Mouse (Mus musculus): ENCODE results near the gene Krt7.

Krt7 gene

GRCm38 (mm10) chr15:101375956-101376775, 34.7 kb upstream of the Krt7 start:
- DNase-seq (ENCODE audit: extremely low read depth, low read depth, low spot score), result no peak

DNA sequence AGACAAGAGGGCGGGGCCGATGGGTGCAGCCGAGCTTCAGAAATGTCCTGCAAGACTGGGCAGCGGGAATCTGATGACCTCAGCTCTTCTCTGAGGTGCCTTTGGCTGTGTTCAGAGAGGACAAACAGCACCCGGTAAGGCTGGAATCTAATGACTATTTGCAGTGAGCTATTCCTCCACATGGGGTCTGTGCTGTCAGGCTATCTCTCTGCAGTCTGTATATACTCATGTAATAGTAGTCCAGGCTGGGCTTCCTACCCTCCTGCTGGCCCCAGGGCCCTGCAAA, 34.1 kb upstream of the Krt7 start:
- no peak for DNase-seq (ENCODE audit: extremely low read depth, low read depth, low spot score)

- no peak for DNase-seq (ENCODE audit: extremely low read depth, low read depth, low spot score)
Measured at GRCm38 (mm10) chr15:101378646-101379045, 32.2 kb upstream of the Krt7 start.

DNA sequence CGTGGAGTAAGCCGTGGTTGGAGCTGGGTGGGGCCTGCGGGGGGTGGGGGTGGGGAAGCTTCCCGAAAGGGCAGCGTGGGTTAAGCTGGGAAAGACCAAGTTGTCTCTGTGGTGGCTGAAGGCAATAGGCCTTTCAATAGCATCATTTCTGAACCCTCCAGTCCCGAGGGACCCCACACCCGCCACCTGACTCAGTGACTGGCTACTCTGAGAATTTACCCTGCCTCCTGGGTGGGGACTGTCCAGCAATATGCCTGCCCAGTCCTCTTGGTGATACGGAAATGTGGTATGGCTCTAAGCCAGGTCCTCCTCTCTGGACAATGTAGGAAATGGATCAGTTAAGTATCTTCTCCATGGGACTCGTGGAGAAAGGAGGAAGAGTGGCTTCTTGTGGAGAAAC, 29.1 kb upstream of the Krt7 start:
- DNase-seq (ENCODE audit: extremely low read depth, low read depth, low spot score), result no peak

DNA sequence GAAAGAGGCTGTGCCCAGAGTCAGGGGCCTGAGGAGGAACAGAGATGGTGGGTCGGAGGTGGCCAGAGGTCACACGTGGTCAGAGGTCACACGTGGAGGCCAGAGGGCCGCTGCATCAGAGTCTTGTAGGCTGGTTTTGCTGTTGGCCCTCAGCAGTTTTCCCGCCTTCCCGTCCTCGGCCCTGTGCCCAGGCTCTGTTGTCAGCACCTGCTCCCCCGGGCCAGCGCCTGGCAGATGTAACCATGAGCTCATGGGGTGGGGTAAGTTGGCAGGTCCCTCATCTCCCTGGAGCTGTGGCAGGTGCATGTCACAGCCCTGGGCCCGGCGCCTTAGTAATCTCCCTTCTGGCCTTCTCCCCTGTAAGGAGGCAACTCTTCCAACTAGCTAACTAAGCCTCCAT, 28.0 kb upstream of the Krt7 start:
- DNase-seq (ENCODE audit: extremely low read depth, low read depth, low spot score), result no peak

GRCm38 (mm10) chr15:101384610-101385009, 26.2 kb upstream of the Krt7 start:
- DNase-seq (ENCODE audit: extremely low read depth, low read depth, low spot score), result no peak

GRCm38 (mm10) chr15:101385064-101385463, 25.8 kb upstream of the Krt7 start:
- no peak for DNase-seq (ENCODE audit: extremely low read depth, low read depth, low spot score)

GRCm38 (mm10) chr15:101387176-101387575, 23.7 kb upstream of the Krt7 start:
- DNase-seq (ENCODE audit: extremely low read depth, low read depth, low spot score), result no peak

DNA sequence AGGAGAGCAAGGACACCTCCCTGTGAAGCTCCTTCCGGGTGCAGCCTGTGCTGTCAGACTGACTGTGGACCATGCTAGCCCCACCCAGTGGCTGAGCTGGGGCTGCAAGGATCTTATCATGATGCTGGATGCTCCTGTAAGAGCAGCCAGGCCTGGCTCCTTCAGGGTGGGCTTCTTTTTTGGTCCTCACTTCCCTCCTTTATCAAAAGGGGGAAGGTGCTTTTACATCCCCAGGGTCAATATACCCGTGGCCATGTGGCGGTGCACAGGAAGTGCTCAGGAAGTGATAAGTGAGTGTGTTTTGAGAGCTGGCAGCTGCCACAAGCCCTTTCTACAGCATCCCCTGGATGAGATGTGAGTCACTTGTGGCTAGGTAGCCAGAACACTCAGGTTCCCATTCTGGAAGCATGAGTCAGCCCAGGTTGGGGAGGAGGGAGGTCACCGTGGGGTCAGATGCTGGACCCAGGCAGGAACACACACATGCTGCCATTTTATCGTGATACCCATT, 22.8 kb upstream of the Krt7 start:
- no peak for DNase-seq (ENCODE audit: extremely low read depth, low read depth, low spot score)

DNA sequence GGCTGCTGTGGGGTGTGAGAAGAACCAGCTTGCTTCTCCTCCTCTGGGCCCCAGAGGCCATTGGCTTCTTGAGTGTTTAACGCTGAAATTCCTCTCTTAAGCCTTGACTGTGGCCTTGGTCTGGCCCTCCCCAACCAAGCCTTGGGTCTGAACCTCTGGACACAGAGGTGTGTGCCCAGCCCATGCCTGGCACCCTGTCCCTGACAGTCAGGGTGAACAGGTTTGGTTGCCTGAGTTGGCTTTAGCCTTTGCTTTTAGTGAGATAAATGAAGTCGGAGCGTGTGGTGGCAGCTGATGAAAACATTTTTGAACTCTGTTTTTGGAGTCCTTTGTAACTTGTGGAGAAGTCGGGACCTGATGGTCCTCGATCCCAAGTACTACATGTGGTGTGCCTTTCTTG, 20.6 kb upstream of the Krt7 start:
- DNase-seq (ENCODE audit: extremely low read depth, low read depth, low spot score), result no peak

DNA sequence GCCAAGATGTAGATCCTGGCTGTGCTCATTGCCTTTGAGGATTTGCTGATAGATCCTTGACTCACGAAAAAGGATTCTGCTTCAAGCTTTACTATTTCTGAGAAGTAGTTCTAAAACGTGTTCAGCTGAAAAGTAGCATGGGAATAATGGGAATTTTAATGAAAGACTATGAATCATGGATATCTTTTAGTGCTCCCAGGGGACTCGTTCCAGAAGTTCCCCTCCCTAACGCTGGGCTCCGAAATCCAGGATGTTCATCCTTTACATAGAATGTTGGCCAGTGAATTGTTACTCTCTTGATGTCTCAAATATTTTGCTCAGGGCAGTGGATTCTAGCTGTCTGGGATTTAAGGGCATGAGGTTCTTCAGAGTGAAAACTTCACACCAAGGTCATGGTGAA, 18.6 kb upstream of the Krt7 start:
- no peak for DNase-seq (ENCODE audit: extremely low read depth, low read depth, low spot score)

DNA sequence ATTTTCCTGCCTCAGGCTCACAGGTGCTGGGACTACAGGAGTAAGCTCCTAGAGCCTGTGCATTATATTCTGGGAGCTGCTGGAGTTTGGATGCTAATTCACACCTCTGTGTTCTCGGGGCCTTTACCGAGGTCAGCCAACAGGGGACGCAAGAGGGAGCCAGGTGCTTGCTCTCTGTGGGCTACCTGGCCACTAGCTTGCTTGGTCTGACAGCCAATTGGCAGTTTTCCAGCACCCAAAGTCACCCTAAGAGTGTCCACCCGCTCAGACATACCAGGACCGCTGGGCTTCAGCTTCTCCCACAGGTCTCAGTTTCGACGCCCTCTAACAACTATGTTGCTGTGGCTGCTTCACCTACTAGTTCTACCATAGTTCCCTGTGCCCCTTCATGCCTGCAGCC, 15.9 kb upstream of the Krt7 start:
- DNase-seq (ENCODE audit: extremely low read depth, low read depth, low spot score), result no peak

GRCm38 (mm10) chr15:101396466-101396865, 14.4 kb upstream of the Krt7 start:
- no peak for DNase-seq (ENCODE audit: extremely low read depth, low read depth, low spot score)

GRCm38 (mm10) chr15:101396921-101397320, 13.9 kb upstream of the Krt7 start:
- DNase-seq (ENCODE audit: extremely low read depth, low read depth, low spot score), result no peak

DNA sequence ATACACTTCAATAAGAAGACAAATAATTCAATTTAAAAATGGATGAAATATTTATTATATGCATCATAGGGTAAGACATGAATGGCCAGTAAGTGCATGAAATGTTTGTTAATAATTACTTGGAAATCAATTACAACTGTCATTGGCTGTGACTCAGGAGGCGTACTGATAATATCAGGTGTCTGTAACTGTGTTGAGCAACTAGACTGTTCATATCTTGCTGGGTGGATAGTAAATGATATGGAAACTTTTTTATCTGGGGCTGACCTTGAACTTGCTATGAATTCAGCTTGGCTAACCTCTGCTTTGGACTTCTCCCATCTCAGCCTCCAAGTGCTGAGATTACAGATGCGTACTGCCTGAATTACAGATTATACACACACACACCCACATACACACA, 13.2 kb upstream of the Krt7 start:
- DNase-seq (ENCODE audit: extremely low read depth, low read depth, low spot score), result no peak

DNA sequence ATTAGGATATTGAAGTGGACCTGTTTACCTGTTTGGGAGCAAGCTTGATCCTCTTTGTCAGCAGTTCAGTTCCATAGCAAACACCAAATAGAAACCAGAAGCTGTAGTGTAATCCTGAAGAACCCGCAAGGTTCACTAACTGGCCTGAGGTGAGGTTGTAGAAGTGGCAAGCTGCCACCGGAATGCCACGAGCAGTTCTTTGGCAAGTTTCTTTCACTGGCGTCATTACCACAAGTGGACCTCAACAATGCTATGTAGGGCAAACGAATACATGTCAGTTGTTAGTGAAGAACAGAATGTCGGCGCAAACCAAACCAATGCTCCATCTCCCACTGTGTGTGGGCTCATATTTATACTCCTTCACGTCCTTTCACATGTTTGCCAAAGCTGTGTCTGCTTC, 12.6 kb upstream of the Krt7 start:
- DNase-seq (ENCODE audit: extremely low read depth, low read depth, low spot score), result no peak

DNA sequence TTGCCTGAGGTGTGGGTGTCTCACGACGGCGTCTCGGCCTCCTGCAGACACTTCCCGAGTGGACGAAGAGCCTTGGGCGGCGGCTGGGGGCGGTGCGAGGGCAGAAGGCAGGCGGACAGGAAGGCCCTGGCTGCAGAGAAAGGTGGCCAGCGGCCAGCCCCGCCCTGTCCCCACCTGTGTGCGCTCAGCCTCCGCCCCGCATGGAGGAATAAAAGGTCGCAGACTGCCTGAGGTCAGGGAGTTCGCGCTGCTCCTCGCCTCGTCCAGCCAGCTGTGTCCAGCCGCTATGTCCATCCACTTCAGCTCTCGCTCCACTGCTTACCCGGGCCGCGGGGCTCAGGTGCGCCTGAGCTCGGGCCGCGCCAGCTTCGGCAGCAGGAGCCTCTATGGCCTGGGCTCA, 1.3 kb downstream of the Krt7 start:
- no peak for DNase-seq (ENCODE audit: extremely low read depth, low read depth, low spot score)

DNA sequence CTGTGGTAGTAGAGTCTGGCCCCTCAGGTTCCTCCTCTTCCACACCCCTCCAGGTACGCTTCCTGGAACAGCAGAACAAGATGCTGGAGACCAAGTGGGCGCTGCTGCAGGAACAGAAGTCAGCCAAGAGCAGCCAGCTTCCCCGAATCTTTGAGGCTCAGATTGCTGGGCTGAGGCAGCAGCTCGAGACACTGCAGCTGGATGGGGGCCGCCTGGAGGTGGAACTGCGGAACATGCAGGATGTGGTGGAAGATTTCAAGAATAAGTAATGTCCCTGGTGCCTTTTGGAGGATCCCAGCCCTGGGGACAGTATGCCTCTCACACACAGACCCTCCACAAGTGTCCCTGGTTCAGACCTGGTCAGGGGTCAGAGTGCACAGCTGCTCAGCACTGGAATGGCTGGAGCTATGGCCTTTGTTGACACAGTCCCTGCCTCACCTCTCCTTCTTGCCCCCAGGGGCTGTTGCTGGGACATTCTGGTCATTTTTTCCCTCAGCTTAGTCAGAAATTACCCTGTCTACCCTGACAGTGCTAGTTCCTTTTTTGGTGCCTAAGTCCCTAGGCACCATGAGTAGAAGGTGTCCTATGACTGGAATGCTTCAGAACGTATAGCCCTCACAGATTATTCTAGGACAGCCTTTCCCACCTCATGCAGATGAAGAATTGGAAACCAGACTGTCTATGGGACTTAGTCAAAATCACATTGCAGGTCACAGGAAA, 3.2 kb downstream of the Krt7 start:
- DNase-seq (ENCODE audit: extremely low read depth, low read depth, low spot score), result no peak

DNA sequence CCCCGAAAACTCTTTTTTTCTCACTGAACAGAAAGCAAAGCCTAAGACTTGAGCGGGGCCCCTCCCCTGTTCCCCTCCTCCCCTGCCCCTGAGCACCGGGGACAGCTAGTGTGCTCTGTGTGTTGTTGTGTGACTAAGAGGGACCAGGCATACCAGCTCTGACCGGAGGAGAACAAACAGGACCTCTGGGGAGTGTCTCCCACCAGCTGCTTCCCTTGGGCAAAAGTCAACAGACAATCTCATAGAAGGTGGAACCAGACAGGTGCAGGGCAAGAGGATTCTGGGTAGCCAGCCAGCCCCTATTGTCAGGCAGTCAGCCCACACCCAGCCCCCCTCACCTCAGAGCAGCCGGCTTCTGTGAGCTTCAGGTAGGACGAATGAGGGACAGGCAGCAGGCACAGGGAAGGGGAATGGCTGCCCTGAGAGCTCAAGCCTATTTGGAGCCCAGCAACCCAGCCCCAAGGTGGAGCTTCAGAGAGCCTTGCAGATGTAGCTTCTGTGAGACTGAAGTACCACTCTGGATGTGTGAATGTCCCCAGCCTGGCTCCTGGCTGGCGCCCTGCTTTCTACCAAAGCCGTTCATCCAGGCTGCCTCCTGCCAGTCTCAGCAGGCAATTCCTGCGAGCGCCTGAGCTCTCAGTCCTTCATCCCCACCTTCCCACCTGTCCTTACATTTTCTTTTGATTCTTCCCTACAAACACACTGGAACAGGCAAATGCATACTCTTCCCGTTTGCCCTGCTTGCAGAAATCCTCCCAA, 4.1 kb downstream of the Krt7 start:
- DNase-seq (ENCODE audit: extremely low read depth, low read depth, low spot score), result no peak

DNA sequence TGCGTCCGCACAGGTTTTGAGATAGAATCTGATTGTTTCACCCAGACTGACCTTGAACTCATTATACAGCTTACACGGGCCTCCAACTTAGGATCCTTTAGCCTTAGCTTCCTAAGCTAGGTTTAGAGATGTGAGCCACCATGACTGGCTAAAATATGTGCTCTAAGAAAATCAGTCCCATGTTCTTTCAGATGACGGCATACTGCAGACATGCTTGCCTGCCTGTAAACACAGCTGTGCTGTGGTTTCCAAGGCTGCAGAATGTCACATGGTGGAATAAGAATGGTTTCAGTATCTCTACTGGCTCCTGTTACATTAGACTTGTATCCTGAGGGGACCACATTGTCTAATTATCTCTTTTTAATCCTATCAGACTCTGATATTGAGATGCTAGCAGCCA, 8.1 kb downstream of the Krt7 start:
- DNase-seq (ENCODE audit: extremely low read depth, low read depth, low spot score), result no peak

DNA sequence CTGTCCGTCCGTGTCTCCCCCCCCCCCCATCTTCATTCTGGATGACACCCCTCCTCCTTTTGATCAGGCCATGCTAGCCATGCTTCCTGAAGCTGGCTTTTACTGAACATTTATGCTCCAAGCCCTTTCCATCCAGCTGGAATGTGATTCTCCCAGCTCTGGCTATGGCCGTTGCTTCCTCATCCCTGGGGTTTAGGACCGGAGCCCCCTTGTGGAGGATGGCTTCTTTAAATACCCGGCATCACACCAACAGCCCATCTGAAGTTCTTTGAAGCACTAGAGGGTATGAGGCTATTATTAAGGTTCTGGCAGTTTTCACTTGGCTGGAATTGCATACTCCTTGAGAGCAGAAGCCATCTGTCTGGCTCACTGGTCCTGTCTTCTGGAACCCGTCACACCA, 10.1 kb downstream of the Krt7 start:
- DNase-seq (ENCODE audit: extremely low read depth, low read depth, low spot score), result no peak

- no peak for DNase-seq (ENCODE audit: extremely low read depth, low read depth, low spot score)
Measured at GRCm38 (mm10) chr15:101424914-101425313, 14.1 kb downstream of the Krt7 start.

Data from fat pad, adult 2 months (tissue).